Mouse (Mus musculus) midbrain, embryonic 10.5 days (tissue): ENCODE results near the gene Creld1. TPM values are rescaled to one million over a fixed set of nuclear protein-coding genes. Genes with fewer than 3 reads are reported as not detected.

Source experiments
- DNase-seq: peaks from one replicate; pipeline ENCODE4 v3.0.0-alpha.2; 2017; ENCODE audit warnings: low spot score
- H3K27ac ChIP-seq: fragments of 300-500 bp; sonication (generic); replicated peaks from 2 replicates; pipeline ENCODE4 v1.5.1; 2016; ENCODE audit warnings: mild to moderate bottlenecking
- H3K27me3 ChIP-seq: fragments of 300-500 bp; sonication (generic); 2 replicates; pipeline ENCODE4 v1.6.1; 2016; ENCODE audit warnings: low read depth, mild to moderate bottlenecking; ENCODE audit not compliant: poor library complexity, severe bottlenecking
- H3K36me3 ChIP-seq: fragments of 300-500 bp; sonication (generic); 2 replicates; pipeline ENCODE4 v1.6.1; 2016; ENCODE audit warnings: mild to moderate bottlenecking, moderate library complexity
- H3K4me1 ChIP-seq: fragments of 300-500 bp; sonication (generic); 2 replicates; pipeline ENCODE4 v1.6.1; 2016
- H3K4me3 ChIP-seq: fragments of 300-500 bp; sonication (generic); 2 replicates; pipeline ENCODE4 v1.5.1; 2016; ENCODE audit warnings: mild to moderate bottlenecking, moderate library complexity
- H3K9me3 ChIP-seq: fragments of 300-500 bp; sonication (generic); replicated peaks from 2 replicates; pipeline ENCODE4 v1.6.1; 2016; ENCODE audit warnings: mild to moderate bottlenecking
- WGBS: fragments of 180-500 bp; shearing (Covaris S2); methylation state at CpG from one replicate; pipeline ENCODE4 v1.1.7; 2016; 5-methylcytosine and 5-hydroxymethylcytosine counted together
- microRNA-seq: library from miRNA; unstranded; fragments of <30 nt; microRNA quantifications from one replicate; pipeline ENCODE4, GENCODE M21; 2017
- polyA plus RNA-seq: library from polyadenylated mRNA; unstranded; fragments of >200 nt; fragmentation: Nextera tagmentation; extraction: Ambion mirVana; gene quantifications from 2 replicates; pipeline ENCODE4 v1.2.1, GENCODE M21; 2016

Gene Creld1
- polyA plus RNA-seq, 1 experiment from 2014 or later = 45.4 TPM

- Histone ChIP-seq H3K4me1 (peaks cover 26% of the 10 kb centered on the region), H3K9me3 (no peaks in the 10 kb centered on the region), H3K4me3 (peak overlapping the region; percentile 82), H3K27me3 (no peaks in the 10 kb centered on the region), H3K27ac (peak overlapping the region; percentile 90), H3K36me3 (peaks cover 38% of the 10 kb centered on the region)
- no peak for DNase-seq
- 8% methylated on average over 7 of the region's 7 CpGs for WGBS
Observed at GRCm38 (mm10) chr6:113531840-113532404, 48.8 kb downstream of the Creld1 start.

- Histone ChIP-seq H3K27ac (no peak overlapping the region), H3K36me3 (peaks cover 40% of the 10 kb centered on the region), H3K27me3 (no peaks in the 10 kb centered on the region), H3K4me1 (peaks cover 19% of the 10 kb centered on the region), H3K9me3 (no peaks in the 10 kb centered on the region), H3K4me3 (no peak overlapping the region)
- 85% methylated on average over 7 of the region's 7 CpGs for WGBS
- no peak for DNase-seq
Observed at GRCm38 (mm10) chr6:113534886-113535285, 51.8 kb downstream of the Creld1 start.

- H3K27me3 ChIP-seq = no peaks in the 10 kb centered on the region
- WGBS = 88% methylated on average over 6 of the region's 6 CpGs
- no peaks in the 10 kb centered on the region for H3K4me1 ChIP-seq
- peaks cover 68% of the 10 kb centered on the region for H3K36me3 ChIP-seq
- no peak overlapping the region for H3K27ac ChIP-seq
- no peaks in the 10 kb centered on the region for H3K9me3 ChIP-seq
- no peak for DNase-seq
- no peak overlapping the region for H3K4me3 ChIP-seq
Observed at GRCm38 (mm10) chr6:113541610-113542009, 58.5 kb downstream of the Creld1 start.

Small RNA genes within 50 kb of the gene (microRNA-seq; reads per million reads assigned to microRNA genes)
- not detected for gene Gm23365

Other genes starting within 250 kb of the Creld1 start
- gene Mtmr14, start 245.5 kb upstream of the Creld1 start, polyA plus RNA-seq = 49.2 and 51.0 TPM in 2 replicates
- gene Cpne9, start 201.0 kb upstream of the Creld1 start, polyA plus RNA-seq = 0.27 and 0.38 TPM in 2 replicates
- gene Brpf1, start 176.2 kb upstream of the Creld1 start, polyA plus RNA-seq = 22.4 and 26.2 TPM in 2 replicates
- gene Ogg1, start 156.3 kb upstream of the Creld1 start, polyA plus RNA-seq = 16.1 and 18.8 TPM in 2 replicates
- 47.2 and 54.3 TPM in 2 replicates for gene Camk1, start 139.3 kb upstream of the Creld1 start, polyA plus RNA-seq
- gene Tada3, start 105.4 kb upstream of the Creld1 start, polyA plus RNA-seq = 59.2 and 62.9 TPM in 2 replicates
- 379 and 381 TPM in 2 replicates for gene Arpc4, start 105.2 kb upstream of the Creld1 start, polyA plus RNA-seq
- gene Ttll3, start 94.0 kb upstream of the Creld1 start, polyA plus RNA-seq = 5.9 and 6.7 TPM in 2 replicates
- 36.3 and 43.4 TPM in 2 replicates for gene Rpusd3, start 64.0 kb upstream of the Creld1 start, polyA plus RNA-seq
- not detected in 2 replicates for gene Cidec, start 47.5 kb upstream of the Creld1 start, polyA plus RNA-seq
- gene Jagn1, start 40.7 kb upstream of the Creld1 start, polyA plus RNA-seq = 90.0 and 93.5 TPM in 2 replicates
- gene Il17re, start 24.8 kb upstream of the Creld1 start, polyA plus RNA-seq = 1.1 and 1.4 TPM in 2 replicates
- 4.4 and 5.3 TPM in 2 replicates for gene Il17rc, start 11.9 kb upstream of the Creld1 start, polyA plus RNA-seq
- 2.0 and 2.3 TPM in 2 replicates for gene Prrt3, start 18.6 kb downstream of the Creld1 start, polyA plus RNA-seq
- 82.0 and 83.4 TPM in 2 replicates for gene Emc3, start 48.4 kb downstream of the Creld1 start, polyA plus RNA-seq
- 18.1 and 18.2 TPM in 2 replicates for gene Fancd2, start 48.4 kb downstream of the Creld1 start, polyA plus RNA-seq
- 0.17 and 0.52 TPM in 2 replicates for gene Fancd2os, start 117.4 kb downstream of the Creld1 start, polyA plus RNA-seq
- gene Brk1, start 121.5 kb downstream of the Creld1 start, polyA plus RNA-seq = 210 and 217 TPM in 2 replicates
- 44.4 and 45.5 TPM in 2 replicates for gene Vhl, start 140.7 kb downstream of the Creld1 start, polyA plus RNA-seq
- gene Irak2, start 155.2 kb downstream of the Creld1 start, polyA plus RNA-seq = 2.6 and 3.0 TPM in 2 replicates
- 0.54 and 0.76 TPM in 2 replicates for gene Tatdn2, start 213.8 kb downstream of the Creld1 start, polyA plus RNA-seq
- gene Ghrl, start 236.6 kb downstream of the Creld1 start, polyA plus RNA-seq = not detected in 2 replicates